27 mouse cellular contexts compared by ENCODE assay signal in genomic region chr6:148310981-148311380, GRCm38 (mm10).
"Had no signal": no experiment of that assay in that cellular context is flagged by ENCODE, and none has a peak within 500 bp of the region (broad histone marks: within the 10 kb centered on the region; RNA-seq: fewer than 3 reads in every experiment).

No protein-coding gene starts in this region.

- H3K9ac ChIP-seq: heart, embryonic 13.5 days; heart, embryonic 15.5 days; hindbrain, embryonic 12.5 days; hindbrain, embryonic 14.5 days; intestine, embryonic 15.5 days; limb, embryonic 12.5 days; liver, embryonic 13.5 days; liver, embryonic 15.5 days had no signal

- H3K27me3 ChIP-seq: heart, embryonic 13.5 days; heart, embryonic 15.5 days; hindbrain, embryonic 12.5 days; intestine, embryonic 15.5 days; limb, embryonic 12.5 days; liver, embryonic 13.5 days; liver, embryonic 15.5 days had no signal

- ATAC-seq: hindbrain, embryonic 16.5 days; inflammation-experienced regulatory T-cells, adult 6 months; intestine, embryonic 15.5 days; intestine, postnatal 0 days had no signal

- H3K9me3 ChIP-seq: heart, embryonic 13.5 days; heart, embryonic 15.5 days; hindbrain, embryonic 10.5 days; hindbrain, embryonic 12.5 days; intestine, embryonic 15.5 days; limb, embryonic 10.5 days; limb, embryonic 12.5 days; liver, embryonic 13.5 days; liver, embryonic 15.5 days had no signal

- H3K4me2 ChIP-seq: heart, embryonic 11.5 days; heart, embryonic 13.5 days; heart, embryonic 15.5 days; hindbrain, embryonic 12.5 days; hindbrain, embryonic 14.5 days; intestine, embryonic 15.5 days; limb, embryonic 12.5 days; liver, embryonic 11.5 days; liver, embryonic 13.5 days; liver, embryonic 15.5 days had no signal

- H3K27ac ChIP-seq: heart, adult 2 months; heart, embryonic 13.5 days; heart, embryonic 15.5 days; hindbrain, embryonic 10.5 days; hindbrain, embryonic 12.5 days; hindbrain, embryonic 14.5 days; intestine, embryonic 15.5 days; layer of hippocampus, adult 2 months; left cerebral cortex, adult 2 months; limb, embryonic 10.5 days; limb, embryonic 12.5 days; liver, embryonic 13.5 days; liver, embryonic 15.5 days had no signal

- H3K36me3 ChIP-seq: heart, embryonic 13.5 days; heart, embryonic 15.5 days; hindbrain, embryonic 10.5 days; hindbrain, embryonic 12.5 days; intestine, embryonic 15.5 days; limb, embryonic 10.5 days; limb, embryonic 12.5 days; liver, embryonic 13.5 days; liver, embryonic 15.5 days had no signal

- DNase-seq: gastrocnemius, postnatal 14 days; heart, adult 2 months; heart, postnatal 10 days; heart, postnatal 4 days; kidney, adult 18-20 months; kidney, adult 8-10 months; kidney, postnatal 10 days; kidney, postnatal 25 days; kidney, postnatal 4 days; liver; liver, embryonic 13.5 days had no signal

- H3K4me3 ChIP-seq: heart, adult 2 months; heart, embryonic 13.5 days; heart, embryonic 15.5 days; hindbrain, embryonic 10.5 days; hindbrain, embryonic 12.5 days; intestine, embryonic 15.5 days; layer of hippocampus, adult 2 months; left cerebral cortex, adult 2 months; limb, embryonic 10.5 days; limb, embryonic 12.5 days; liver, embryonic 13.5 days; liver, embryonic 15.5 days had no signal

- H3K4me1 ChIP-seq: heart, embryonic 15.5 days; hindbrain, embryonic 10.5 days; hindbrain, embryonic 12.5 days; intestine, embryonic 15.5 days; limb, embryonic 10.5 days; limb, embryonic 12.5 days; liver, embryonic 13.5 days; liver, embryonic 15.5 days had no signal
